Mouse (Mus musculus) myocyte (in vitro differentiated cells): ENCODE results near the gene Ccdc7a. TPM values are rescaled to one million over a fixed set of nuclear protein-coding genes. Genes with fewer than 3 reads are reported as not detected.

Experiments used
- H3K27me3 ChIP-seq: one replicate; pipeline ENCODE4 v1.6.1; 2011; ENCODE audit not compliant: control insufficient read depth, insufficient read depth, insufficient read length
- H3K36me3 ChIP-seq: one replicate; pipeline ENCODE4 v1.6.1; 2011; ENCODE audit not compliant: control insufficient read depth, insufficient read depth
- H3K4me2 ChIP-seq: one replicate; pipeline ENCODE4 v1.6.1; 2011; ENCODE audit warnings: low read depth, control low read depth
- H3K4me3 ChIP-seq: one replicate; pipeline ENCODE4 v1.5.1; 2011; ENCODE audit warnings: mild to moderate bottlenecking, control low read depth, moderate library complexity
- H3K79me2 ChIP-seq: one replicate; pipeline ENCODE4 v1.6.1; 2011; ENCODE audit not compliant: control insufficient read depth, insufficient read depth
- H3ac ChIP-seq: one replicate; pipeline ENCODE4 v1.6.1; 2011; ENCODE audit not compliant: control insufficient read depth, insufficient read length
- CEBPB ChIP-seq: IDR thresholded peaks from 2 replicates; pipeline ENCODE4 v1.6.1; 2011; ENCODE audit warnings: mild to moderate bottlenecking, moderate library complexity; ENCODE audit not compliant: poor library complexity, insufficient read depth, severe bottlenecking
- E2F4 ChIP-seq: IDR thresholded peaks from one replicate; pipeline ENCODE4 v1.6.1; 2011; ENCODE audit warnings: mild to moderate bottlenecking, control low read depth, moderate library complexity; ENCODE audit not compliant: insufficient read depth
- MAX ChIP-seq: IDR thresholded peaks from one replicate; pipeline ENCODE4 v1.6.1; 2011; ENCODE audit warnings: low read depth, mild to moderate bottlenecking, control low read depth
- MYOD1 ChIP-seq, 3 experiments: IDR thresholded peaks; one replicate each; pipeline ENCODE4 v1.6.1; 2011; ENCODE audit warnings: control low read depth in 2 of 3, low read depth in 2 of 3, mild to moderate bottlenecking in 2 of 3, moderate library complexity in 1 of 3; ENCODE audit not compliant: insufficient read length in 2 of 3, control insufficient read depth in 1 of 3
- MYOG ChIP-seq, 3 experiments: IDR thresholded peaks; one replicate each; pipeline ENCODE4 v1.6.1; 2011; ENCODE audit warnings: control low read depth in 2 of 3, low read depth in 2 of 3, mild to moderate bottlenecking in 2 of 3; ENCODE audit not compliant: insufficient read length in 2 of 3, control insufficient read depth in 1 of 3, insufficient read depth in 1 of 3
- POLR2A ChIP-seq: IDR thresholded peaks from one replicate; pipeline ENCODE4 v1.6.1; 2011; ENCODE audit warnings: low read depth, mild to moderate bottlenecking, control low read depth, moderate library complexity; ENCODE audit not compliant: insufficient read length
- POLR2AphosphoS2 ChIP-seq: IDR thresholded peaks from one replicate; pipeline ENCODE4 v1.6.1; 2011; ENCODE audit warnings: low read depth, control low read depth; ENCODE audit not compliant: insufficient read length
- REST ChIP-seq: IDR thresholded peaks from one replicate; pipeline ENCODE4 v1.6.1; 2011; ENCODE audit warnings: mild to moderate bottlenecking, control low read depth, moderate library complexity; ENCODE audit not compliant: insufficient read depth, insufficient read length
- SRF ChIP-seq: IDR thresholded peaks from one replicate; pipeline ENCODE4 v1.6.1; 2011; ENCODE audit warnings: low read depth; ENCODE audit not compliant: control insufficient read depth, insufficient read length
- TCF12 ChIP-seq: IDR thresholded peaks from one replicate; pipeline ENCODE4 v1.6.1; 2011; ENCODE audit warnings: mild to moderate bottlenecking, control low read depth; ENCODE audit not compliant: poor library complexity, insufficient read depth, severe bottlenecking
- TCF3 ChIP-seq: IDR thresholded peaks from one replicate; pipeline ENCODE4 v1.6.1; 2011; ENCODE audit warnings: low read depth, control low read depth; ENCODE audit not compliant: insufficient read length
- USF1 ChIP-seq: IDR thresholded peaks from one replicate; pipeline ENCODE4 v1.6.1; 2011; ENCODE audit warnings: low read depth, mild to moderate bottlenecking, control low read depth, moderate library complexity
- polyA plus RNA-seq: library from polyadenylated mRNA; unstranded; fragments of >200 nt; fragmentation: generic; extraction: Trizol; gene quantifications from one replicate; pipeline ENCODE4 v1.2.1, GENCODE M21; 2012; ENCODE audit warnings: missing spikeins

The Ccdc7a gene
- polyA plus RNA-seq, 1 experiment: not detected

DNA sequence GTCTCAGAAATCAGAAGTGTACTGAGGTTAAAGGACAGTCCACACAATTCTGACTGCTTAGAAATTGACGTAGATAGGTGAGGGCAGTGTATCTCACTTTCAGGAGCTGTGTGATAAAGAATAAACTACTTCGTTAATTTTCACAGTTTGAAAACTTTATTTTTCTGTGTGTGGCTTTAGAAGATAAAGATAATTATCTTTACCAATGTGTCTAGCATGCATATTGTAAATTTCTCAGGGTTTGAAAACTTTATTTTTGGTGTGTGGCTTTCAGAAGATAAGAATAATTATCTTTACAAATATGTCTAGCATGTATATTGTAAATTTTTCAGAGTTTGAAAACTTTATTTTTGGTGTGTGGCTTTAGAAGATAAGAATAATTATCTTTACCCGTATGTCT is 376.6 kb downstream of the Ccdc7a start:
- Histone ChIP-seq H3K36me3 (no peaks in the 10 kb centered on the region), H3K4me3 (no peak overlapping the region), H3K27me3 (no peaks in the 10 kb centered on the region), H3K4me2 (peak overlapping the region; percentile 94), H3ac (no peak overlapping the region), H3K79me2 (peaks cover 79% of the 10 kb centered on the region)
- no peak for TF ChIP-seq TCF3
- TF ChIP-seq CEBPB: no peak
- TF ChIP-seq REST: no peak
- TF ChIP-seq MYOD1 (IDR thresholded peaks at IDR 0.05; ENCODE audit: control insufficient read depth in 1 of 3, insufficient read length in 2 of 3, low read depth in 2 of 3): no peak
- TF ChIP-seq POLR2AphosphoS2: no peak
- TF ChIP-seq MAX: no peak
- no peak for TF ChIP-seq SRF
- no peak for TF ChIP-seq USF1
- no peak for TF ChIP-seq E2F4
- no peak for TF ChIP-seq MYOG (IDR thresholded peaks at IDR 0.05; ENCODE audit: control insufficient read depth in 1 of 3, insufficient read depth in 1 of 3, insufficient read length in 2 of 3, low read depth in 2 of 3)
- no peak for TF ChIP-seq POLR2A
- no peak for TF ChIP-seq TCF12

DNA sequence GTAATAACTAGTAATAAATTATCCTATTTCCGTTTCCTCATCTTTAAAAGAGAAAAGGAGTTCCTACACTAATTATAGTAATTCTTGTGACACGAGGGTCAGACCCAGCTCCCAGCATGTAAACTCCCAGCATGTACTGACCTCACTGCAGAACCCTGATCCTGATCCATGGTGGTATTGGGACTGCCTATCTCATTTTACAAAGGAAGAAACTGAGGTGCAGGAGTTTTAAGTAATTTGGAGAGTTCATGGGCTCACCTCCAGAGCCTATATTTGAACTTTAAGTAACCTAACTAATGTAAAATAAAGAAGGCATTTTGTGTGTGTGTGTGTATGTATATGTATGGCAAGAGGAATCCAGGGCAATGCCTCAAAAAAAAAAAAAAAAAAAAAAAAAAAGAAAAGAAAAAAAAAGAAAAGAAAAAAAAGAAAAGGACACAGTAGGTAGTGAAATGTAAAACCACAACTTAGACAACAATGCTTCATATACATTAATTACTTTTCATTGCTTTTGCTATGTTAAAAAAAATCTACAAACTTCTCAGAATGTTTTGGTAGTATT is 378.8 kb downstream of the Ccdc7a start:
- Histone ChIP-seq H3K36me3 (no peaks in the 10 kb centered on the region), H3K4me2 (peak overlapping the region; percentile 94)
- TF ChIP-seq MYOG (IDR thresholded peaks at IDR 0.05; ENCODE audit: control insufficient read depth in 1 of 3, insufficient read depth in 1 of 3, insufficient read length in 2 of 3, low read depth in 2 of 3): no peak
- TF ChIP-seq SRF: no peak
- TF ChIP-seq MAX: no peak
- TF ChIP-seq TCF12: no peak
- TF ChIP-seq TCF3: no peak
- TF ChIP-seq CEBPB: no peak
- no peak for TF ChIP-seq POLR2AphosphoS2
- no peak for TF ChIP-seq POLR2A
- TF ChIP-seq E2F4: no peak
- TF ChIP-seq REST: no peak
- no peak for TF ChIP-seq USF1

DNA sequence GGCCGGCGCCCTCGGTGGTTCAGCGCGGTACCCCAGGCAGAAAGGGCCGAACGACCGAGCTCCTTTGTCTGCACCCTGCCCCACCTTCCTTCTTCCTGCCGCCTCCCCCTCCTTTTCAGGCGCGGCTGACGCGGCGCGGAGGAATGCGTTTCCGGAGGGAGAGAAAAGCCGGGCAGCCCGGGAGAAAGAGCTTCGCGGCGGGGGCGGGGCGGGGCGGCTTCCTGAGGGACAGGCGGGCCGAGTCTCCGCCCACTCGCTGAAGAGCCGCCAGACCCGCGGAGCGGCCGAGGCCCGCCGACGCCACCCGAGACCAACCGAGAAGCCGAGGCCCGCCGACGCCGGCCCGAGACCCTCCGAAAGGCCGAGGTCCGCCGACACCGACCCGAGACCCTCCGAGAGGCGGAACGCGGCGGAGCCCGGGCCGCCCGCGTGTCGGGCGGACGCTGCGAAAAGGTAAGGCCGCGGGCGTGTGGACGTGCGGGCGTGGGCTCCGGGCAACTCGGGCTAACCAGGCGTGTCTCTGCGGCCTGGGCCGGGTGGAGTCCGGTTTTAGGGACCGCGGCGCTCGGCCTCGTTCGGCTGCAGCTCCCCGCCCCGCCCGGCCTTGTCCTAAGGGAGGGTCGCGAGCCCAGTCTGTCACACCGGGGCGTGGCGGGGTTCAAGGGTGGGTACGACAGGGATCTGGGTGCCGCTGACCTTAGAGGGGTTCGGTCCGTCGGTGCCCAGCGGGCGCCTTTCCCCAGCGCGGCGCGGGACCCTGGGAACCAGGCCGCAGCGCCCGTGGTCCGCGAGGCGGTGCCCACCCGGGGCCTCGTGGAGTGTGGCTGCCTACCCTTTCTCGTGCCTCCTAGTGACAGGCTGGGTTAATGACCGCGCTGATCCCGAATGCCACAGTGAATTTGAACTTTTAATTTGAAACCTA is 379.5 kb downstream of the Ccdc7a start, which contains the start of gene Itgb1:
TSS of gene Itgb1 (plus strand) at position 148 of the 922 bp plus-strand sequence.
- Histone ChIP-seq H3ac (peak within 1 kb of the TSS; percentile 97), H3K4me2 (peak within 1 kb of the TSS; percentile 94), H3K27me3 (no peaks in the 10 kb centered on the region), H3K36me3 (no peaks in the 10 kb centered on the region), H3K4me3 (peak within 1 kb of the TSS; percentile 70), H3K79me2 (peaks cover 49% of the 10 kb centered on the region)
- TF ChIP-seq MYOD1 (IDR thresholded peaks at IDR 0.05; ENCODE audit: control insufficient read depth in 1 of 3, insufficient read length in 2 of 3, low read depth in 2 of 3) (peak in 1 of 3 experiments; percentile 19), POLR2A (peak; percentile 78), CEBPB (no peak), POLR2AphosphoS2 (peak; percentile 83)

More for the DNA sequence above, 378.8 kb downstream of the Ccdc7a start:
- Histone ChIP-seq H3K27me3 (no peaks in the 10 kb centered on the region), H3K79me2 (peaks cover 57% of the 10 kb centered on the region), H3K4me3 (peak overlapping the region; percentile 70), H3ac (peak overlapping the region; percentile 97)

DNA sequence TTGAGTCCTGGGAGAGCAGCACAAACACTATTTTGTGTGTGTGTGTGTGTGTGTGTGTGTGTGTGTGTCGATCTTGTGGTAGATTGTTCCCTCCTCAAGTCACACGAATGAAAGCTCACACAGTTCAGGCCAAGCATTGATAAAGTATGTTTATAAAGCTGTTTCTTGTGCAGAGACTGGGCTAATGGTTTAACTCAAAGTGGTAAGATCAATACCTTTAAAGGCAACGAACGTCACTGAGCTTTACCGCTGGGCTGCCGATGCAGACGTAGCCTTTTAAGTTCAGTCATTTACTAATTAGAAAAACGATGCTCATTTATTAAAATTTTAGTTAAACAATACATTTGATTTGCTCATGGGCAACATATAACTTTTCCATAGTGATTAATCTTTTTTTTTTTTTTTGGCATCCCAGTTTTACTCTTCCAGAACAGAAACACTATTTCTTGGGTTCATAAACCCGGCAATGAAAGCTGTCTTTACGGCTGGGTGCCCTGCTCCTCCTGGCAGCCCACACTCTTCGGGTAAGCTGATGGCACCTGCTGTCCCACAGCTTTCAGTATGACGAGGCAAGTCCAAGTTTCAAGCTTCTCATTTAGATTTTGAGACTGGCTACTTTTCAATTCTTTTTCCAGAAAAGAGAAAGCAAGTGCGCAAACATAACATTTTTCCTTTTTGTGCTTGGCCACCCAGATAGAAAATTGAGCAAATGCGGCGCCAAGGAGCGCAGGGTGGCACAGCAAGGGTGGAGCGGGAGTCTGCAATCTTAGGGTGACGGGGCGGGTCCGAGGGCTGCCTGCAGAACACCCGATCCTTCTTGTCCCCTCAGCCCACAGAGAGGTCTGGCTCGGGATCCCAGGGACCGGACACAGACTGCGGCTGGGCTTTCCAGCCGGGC is 380.5 kb downstream of the Ccdc7a start:
- peaks cover 40% of the 10 kb centered on the region for H3K79me2 ChIP-seq
- no peaks in the 10 kb centered on the region for H3K36me3 ChIP-seq

More for the DNA sequence above, 380.5 kb downstream of the Ccdc7a start:
- peak overlapping the region; percentile 93 for H3K4me2 ChIP-seq
- peak overlapping the region; percentile 97 for H3ac ChIP-seq
- TF ChIP-seq MYOD1 (IDR thresholded peaks at IDR 0.05; ENCODE audit: control insufficient read depth in 1 of 3, insufficient read length in 2 of 3, low read depth in 2 of 3): peak in 2 of 3 experiments; percentile 53 to 63
- no peak for TF ChIP-seq E2F4
- H3K27me3 ChIP-seq: no peaks in the 10 kb centered on the region
- peak overlapping the region; percentile 70 for H3K4me3 ChIP-seq

Other genes with a start within 250 kb of the Ccdc7a start
- gene Ccdc7b, start 1.6 kb upstream of the Ccdc7a start, polyA plus RNA-seq: not detected
- not detected for gene Gm10999, start 66.1 kb upstream of the Ccdc7a start, polyA plus RNA-seq
- 6.5 TPM for gene 2610044O15Rik8, start 168.9 kb upstream of the Ccdc7a start, polyA plus RNA-seq